8 mouse cellular contexts compared by ENCODE assay signal in the genomic region with DNA sequence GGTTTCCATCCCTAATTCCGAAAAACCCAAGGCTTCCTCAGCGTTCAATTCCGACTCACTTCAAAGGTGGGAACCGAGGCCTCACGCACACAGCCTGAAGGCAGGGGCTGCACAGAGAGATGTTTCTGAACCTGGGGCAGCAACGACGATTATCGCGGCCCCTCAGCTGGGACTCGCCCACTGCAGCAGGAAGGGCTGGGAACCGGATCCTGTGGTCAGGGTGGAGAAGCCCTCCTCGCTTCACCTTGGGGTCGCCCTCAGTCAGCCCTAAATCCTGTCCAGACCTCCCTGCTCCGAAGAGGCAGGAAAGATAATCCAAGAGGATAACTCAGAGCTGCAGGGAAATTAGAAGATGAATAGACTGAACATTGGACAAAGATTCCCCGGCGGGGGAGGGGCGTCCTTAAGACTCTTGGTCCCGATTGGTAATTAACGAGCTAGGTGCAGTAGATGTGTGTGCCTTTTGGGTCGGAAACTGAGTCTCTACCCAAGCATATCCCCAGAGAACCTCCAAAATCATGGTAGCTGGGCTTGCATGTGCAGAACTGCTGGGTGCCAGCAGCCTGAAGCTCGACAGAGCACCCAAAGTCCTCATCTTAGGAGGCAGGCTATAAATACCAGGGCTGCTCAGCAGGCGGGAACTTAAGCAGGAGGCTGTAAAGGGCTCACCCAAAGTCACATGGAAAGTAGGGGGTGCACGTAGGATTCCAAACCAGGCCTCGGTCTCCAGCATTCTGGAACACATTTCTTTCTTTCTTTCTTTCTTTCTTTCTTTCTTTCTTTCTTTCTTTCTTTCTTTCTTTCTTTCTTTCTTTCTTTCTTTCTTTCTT. TPM values are rescaled to one million over a fixed set of nuclear protein-coding genes. Genes with fewer than 3 reads are reported as not detected.
DNase-seq lines count a peak whose midpoint lies in the region; ATAC-seq and TF ChIP-seq lines count a peak whose summit lies in the region.

No protein-coding gene starts in this region.

- H3K4me2 ChIP-seq in heart, postnatal 0 days (ENCODE audit: low read depth, low read length), result peak overlapping the region; percentile 50
- H3K4me2 ChIP-seq in liver, embryonic 16.5 days (ENCODE audit: low read depth, low read length), result peak overlapping the region; percentile 20; the same call in 1 of the 2 replicates

- peaks cover 33% of the 10 kb centered on the region for H3K9me3 ChIP-seq in E14TG2a.4 (ENCODE audit: low read length)
- H3K9me3 ChIP-seq in heart, postnatal 0 days (replicated peaks; ENCODE audit: control insufficient read depth, low read length), result no peaks in the 10 kb centered on the region
- no peaks in the 10 kb centered on the region for H3K9me3 ChIP-seq in liver, embryonic 16.5 days (replicated peaks; ENCODE audit: control insufficient read depth, low read length)

- no peaks in the 10 kb centered on the region for H3K36me3 ChIP-seq in E14TG2a.4 (ENCODE audit: insufficient read depth, low read length)
- no peaks in the 10 kb centered on the region for H3K36me3 ChIP-seq in heart, postnatal 0 days (replicated peaks; ENCODE audit: control insufficient read depth, insufficient read depth, low read length)
- H3K36me3 ChIP-seq in liver, embryonic 16.5 days (ENCODE audit: control insufficient read depth, insufficient read depth), result no peaks in the 10 kb centered on the region

- peak; percentile 3 for DNase-seq in CD4-positive, CD25-positive, alpha-beta regulatory T cell, adult 2 months (ENCODE audit: low read depth, low spot score)
- DNase-seq in heart, postnatal 0 days (ENCODE audit: low spot score), result peak; percentile 41
- no peak for DNase-seq in frontal cortex, postnatal 25 days (ENCODE audit: low spot score in 2 of 2)
- no peak for DNase-seq in urinary bladder, postnatal 36 days (ENCODE audit: low spot score in 2 of 2)
- DNase-seq in left cerebral cortex, postnatal 4 days, result no peak

- no peak overlapping the region for H3K27ac ChIP-seq in heart, postnatal 0 days (ENCODE audit: low read depth)
- H3K27ac ChIP-seq in liver, embryonic 16.5 days (ENCODE audit: low read length), result no peak overlapping the region

- H3K27me3 ChIP-seq in E14TG2a.4 (ENCODE audit: insufficient read depth, low read length), result peaks cover 5% of the 10 kb centered on the region; the same call in 1 of the 2 replicates
- H3K27me3 ChIP-seq in heart, postnatal 0 days (ENCODE audit: control insufficient read depth, insufficient read depth, low read length), result no peaks in the 10 kb centered on the region
- H3K27me3 ChIP-seq in liver, embryonic 16.5 days (ENCODE audit: control insufficient read depth, insufficient read depth, low read depth, low read length), result peaks cover 6% of the 10 kb centered on the region; the same call in 1 of the 2 replicates

- no peak overlapping the region for H3K9ac ChIP-seq in heart, postnatal 0 days (replicated peaks; ENCODE audit: low read depth, low read length)
- H3K9ac ChIP-seq in liver, embryonic 16.5 days (ENCODE audit: low read depth, low read length), result no peak overlapping the region

- H3K4me1 ChIP-seq in E14TG2a.4 (replicated peaks; ENCODE audit: low read depth, low read length), result peaks cover 9% of the 10 kb centered on the region
- H3K4me1 ChIP-seq in heart, postnatal 0 days (ENCODE audit: control insufficient read depth, insufficient read depth), result 0 out of 2 replicates have a peak, but pooled peaks cover 6% of the 10 kb centered on the region
- H3K4me1 ChIP-seq in liver, embryonic 16.5 days (ENCODE audit: control insufficient read depth, low read depth, low read length), result peaks cover 3% of the 10 kb centered on the region

- ATAC-seq in CD4-positive, CD25-positive, alpha-beta regulatory T cell, adult 4 months, result no peak
- 0 out of 2 replicates have a peak, but pooled peaks have one; percentile 60 for ATAC-seq in heart, postnatal 0 days (ENCODE audit: insufficient read depth, low read depth)
- ATAC-seq in liver, embryonic 16.5 days (ENCODE audit: low read depth), result no peak

- no peak for TF ChIP-seq EP300 in heart, postnatal 0 days (IDR thresholded peaks at IDR 0.05; ENCODE audit: low read depth)

- intact Hi-C loops in left cerebral cortex, postnatal 4 days (cut with DNase I), result no loop called here

- TF ChIP-seq CTCF in E14TG2a.4 (conservative IDR thresholded peaks at IDR 0.05; ENCODE audit: low read length), result no peak
- no peak for TF ChIP-seq CTCF in heart, postnatal 0 days (IDR thresholded peaks at IDR 0.05; ENCODE audit: low read depth)

- WGBS in heart, postnatal 0 days, result 8% methylated on average over 24 of the region's 24 CpGs
- 6% methylated on average over 24 of the region's 24 CpGs for WGBS in liver, embryonic 16.5 days (ENCODE audit: insufficient replicate concordance)

- H3K4me3 ChIP-seq in E14TG2a.4 (replicated peaks; ENCODE audit: low read length), result peak overlapping the region; percentile 32; the same call in 1 of the 2 replicates
- H3K4me3 ChIP-seq in heart, postnatal 0 days (ENCODE audit: low read depth, low read length), result peak overlapping the region; percentile 14
- no peak overlapping the region for H3K4me3 ChIP-seq in liver, embryonic 16.5 days (ENCODE audit: low read depth, low read length)

RNA-seq across cellular contexts. Expression of gene Adgrl1, which starts 37.3 kb away (rescaled TPM):
- polyA plus RNA-seq in CD4-positive, CD25-positive, alpha-beta regulatory T cell, adult 4 months (2017; shearing (Covaris generic)), result 10 to 100 TPM in 1 of 2 experiments, 1 to 10 TPM in 1; 8.9 to 11.5 TPM
- total RNA-seq in heart, postnatal 0 days (2014; rRNA removed; ENCODE audit: low replicate concordance), result 28.7 and 58.4 TPM in 2 replicates
- polyA plus RNA-seq in heart, postnatal 0 days (2015; fragmentation: Nextera tagmentation; extraction: Ambion mirVana), result 3.8 and 4.4 TPM in 2 replicates
- 0.86 and 1.2 TPM in 2 replicates for polyA plus RNA-seq in liver, embryonic 16.5 days (2015; fragmentation: Nextera tagmentation; extraction: Ambion mirVana)
- 100 to 1,000 TPM; 398 to 418 TPM for total RNA-seq in left cerebral cortex, postnatal 4 days (2021)

Comparison
In these comparisons a context has a peak if more than half of its experiments do, and no peak if none do; other contexts are left out.
1. DNase-seq: peak in CD4-positive, CD25-positive, alpha-beta regulatory T cell, adult 2 months (single experiment) and heart, postnatal 0 days (single experiment); none in frontal cortex, postnatal 25 days (0 of 2), urinary bladder, postnatal 36 days (0 of 2) and left cerebral cortex, postnatal 4 days (single experiment).